Mouse (Mus musculus): ENCODE results near the gene Olfr514. TPM values are rescaled to one million over a fixed set of nuclear protein-coding genes. Genes with fewer than 3 reads are reported as not detected.
"Not testable (repeated sequence)": the region's sequence is repeated elsewhere in the genome, so short reads cannot be mapped to it uniquely, and the experiment has no call there.

The Olfr514 gene
- polyA plus RNA-seq (2015; fragmentation: Nextera tagmentation; extraction: Ambion mirVana): not detected in 2 replicates

DNA sequence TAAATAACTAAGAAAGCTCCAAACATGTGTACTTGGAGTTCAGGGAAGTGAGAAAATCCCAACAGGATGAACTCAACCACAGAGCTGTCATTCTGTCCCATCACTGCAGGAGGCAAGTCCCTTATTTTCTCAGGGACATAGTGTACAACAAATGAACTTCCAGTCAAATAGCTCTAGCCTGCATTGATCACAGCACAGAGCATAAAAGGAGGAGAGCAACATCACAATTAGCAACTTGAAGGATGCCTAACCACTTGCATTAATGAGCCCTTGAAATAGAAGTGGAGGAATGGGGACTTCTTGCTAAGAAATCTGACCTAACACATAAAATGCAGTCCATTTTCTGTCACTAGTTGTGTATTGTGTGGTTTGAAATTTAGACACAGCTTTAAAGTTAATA lies at the start of gene Olfr514:
Gene Olfr514 (minus strand): TSS at position 101 of the 400 bp plus-strand sequence.
- no peak within 1 kb of the TSS for H3K4me3 ChIP-seq
- H3K4me1 ChIP-seq: no peaks in the 10 kb centered on the region
- H3K36me3 ChIP-seq: no peaks in the 10 kb centered on the region
- H3K4me2 ChIP-seq: no peak within 1 kb of the TSS
- H3K9ac ChIP-seq: no peak within 1 kb of the TSS
- no peak within 1 kb of the TSS for H3K27ac ChIP-seq
- H3K27me3 ChIP-seq: no peaks in the 10 kb centered on the region
- no peaks in the 10 kb centered on the region for H3K9me3 ChIP-seq
- ATAC-seq (ENCODE audit: insufficient number of reproducible peaks, low FRiP score, low TSS enrichment, low read depth): no peak

DNA sequence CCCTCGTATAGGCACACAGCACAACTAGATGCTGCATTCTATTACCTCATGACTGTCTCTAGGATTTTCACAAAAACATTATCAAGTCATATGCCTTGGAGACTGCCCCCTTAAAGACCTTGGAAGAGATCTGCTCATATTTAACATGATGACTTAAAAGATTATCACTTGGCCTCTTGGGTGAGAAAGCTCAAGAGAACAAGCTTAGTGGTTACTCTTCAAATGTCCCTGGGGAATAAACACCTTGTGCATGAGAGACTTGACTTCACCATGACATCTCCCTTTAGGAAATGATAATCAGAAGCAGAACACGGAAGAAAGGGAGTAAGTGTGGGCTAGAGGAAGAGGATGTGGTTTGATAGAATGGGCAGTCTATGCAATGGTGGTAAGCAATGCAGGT lies 46.5 kb upstream of the Olfr514 start, which contains the start of gene Olfr517:
Gene Olfr517 (minus strand): TSS at position 101 of the 400 bp plus-strand sequence.
- no peaks in the 10 kb centered on the region for H3K36me3 ChIP-seq
- WGBS: 70% methylated on average over 2 of the region's 2 CpGs
- H3K4me2 ChIP-seq: no peak within 1 kb of the TSS
- no peak for ATAC-seq (ENCODE audit: insufficient number of reproducible peaks, low FRiP score, low TSS enrichment, low read depth)
- no peak within 1 kb of the TSS for H3K27ac ChIP-seq
- H3K27me3 ChIP-seq: no peaks in the 10 kb centered on the region
- no peak within 1 kb of the TSS for H3K4me3 ChIP-seq
- no peak within 1 kb of the TSS for H3K9ac ChIP-seq
- H3K4me1 ChIP-seq: no peaks in the 10 kb centered on the region
- H3K9me3 ChIP-seq: no peaks in the 10 kb centered on the region

DNA sequence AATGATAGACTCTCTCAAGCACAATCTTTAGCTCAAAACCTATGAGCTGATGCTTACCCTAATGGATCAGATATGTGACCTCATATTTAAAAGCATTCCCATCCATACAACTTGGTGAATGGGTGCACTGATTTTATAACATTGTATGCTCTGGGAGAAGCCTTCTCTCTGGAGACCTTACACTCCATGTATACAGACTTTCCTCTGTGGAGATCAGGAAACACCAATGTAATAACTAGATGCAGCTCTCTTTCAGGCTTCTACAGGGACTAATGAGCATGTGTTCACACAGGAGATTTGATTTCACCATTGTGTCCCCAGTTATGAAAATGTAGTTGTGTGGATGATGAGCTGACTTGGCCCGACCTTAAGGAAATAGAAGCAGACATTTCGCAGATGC lies 24.6 kb upstream of the Olfr514 start, which contains the start of gene Olfr516:
Gene Olfr516 (minus strand): TSS at position 101 of the 400 bp plus-strand sequence.
- Histone ChIP-seq H3K27me3 (no peaks in the 10 kb centered on the region), H3K27ac (no peak within 1 kb of the TSS), H3K9me3 (no peaks in the 10 kb centered on the region), H3K9ac (no peak within 1 kb of the TSS), H3K36me3 (no peaks in the 10 kb centered on the region), H3K4me2 (no peak within 1 kb of the TSS), H3K4me1 (no peaks in the 10 kb centered on the region), H3K4me3 (no peak within 1 kb of the TSS)
- 84% methylated on average over 2 of the region's 2 CpGs for WGBS
- ATAC-seq (ENCODE audit: insufficient number of reproducible peaks, low FRiP score, low TSS enrichment, low read depth): no peak

DNA sequence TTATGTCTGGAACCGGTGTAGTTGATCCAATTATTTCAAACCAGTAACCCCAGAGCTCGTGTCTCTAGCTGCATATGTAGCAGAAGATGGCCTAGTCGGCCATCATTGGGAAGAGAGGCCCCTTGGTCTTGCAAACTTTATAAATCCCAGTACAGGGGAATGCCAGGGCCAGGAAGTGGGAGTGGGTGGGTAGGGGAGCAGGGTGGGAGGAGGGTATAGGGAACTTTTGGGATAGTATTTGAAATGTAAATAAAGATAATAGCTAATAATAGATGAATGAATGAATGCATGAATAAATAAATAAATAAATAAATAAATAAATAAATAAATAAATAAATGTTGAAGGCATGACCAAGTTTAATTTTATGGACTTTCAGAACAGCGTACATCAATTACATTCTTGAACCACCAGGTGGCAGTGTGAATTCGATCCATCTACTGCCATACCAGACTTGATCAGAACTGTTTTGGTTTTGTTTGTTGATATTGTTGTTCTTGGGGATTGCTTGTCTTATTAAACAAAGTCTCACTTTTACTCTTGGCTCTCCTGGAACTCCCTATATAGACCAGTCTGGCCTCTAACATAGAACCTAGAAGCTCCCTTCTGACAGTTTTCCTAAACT lies 11.1 kb downstream of the Olfr514 start:
- not testable (repeated sequence) for H3K27ac ChIP-seq; ATAC-seq (ENCODE audit: insufficient number of reproducible peaks, low FRiP score, low TSS enrichment, low read depth); H3K4me1 ChIP-seq; H3K9ac ChIP-seq; H3K4me2 ChIP-seq; H3K4me3 ChIP-seq; H3K27me3 ChIP-seq; H3K9me3 ChIP-seq; H3K36me3 ChIP-seq
- WGBS: 46% methylated on average over 5 of the region's 5 CpGs

DNA sequence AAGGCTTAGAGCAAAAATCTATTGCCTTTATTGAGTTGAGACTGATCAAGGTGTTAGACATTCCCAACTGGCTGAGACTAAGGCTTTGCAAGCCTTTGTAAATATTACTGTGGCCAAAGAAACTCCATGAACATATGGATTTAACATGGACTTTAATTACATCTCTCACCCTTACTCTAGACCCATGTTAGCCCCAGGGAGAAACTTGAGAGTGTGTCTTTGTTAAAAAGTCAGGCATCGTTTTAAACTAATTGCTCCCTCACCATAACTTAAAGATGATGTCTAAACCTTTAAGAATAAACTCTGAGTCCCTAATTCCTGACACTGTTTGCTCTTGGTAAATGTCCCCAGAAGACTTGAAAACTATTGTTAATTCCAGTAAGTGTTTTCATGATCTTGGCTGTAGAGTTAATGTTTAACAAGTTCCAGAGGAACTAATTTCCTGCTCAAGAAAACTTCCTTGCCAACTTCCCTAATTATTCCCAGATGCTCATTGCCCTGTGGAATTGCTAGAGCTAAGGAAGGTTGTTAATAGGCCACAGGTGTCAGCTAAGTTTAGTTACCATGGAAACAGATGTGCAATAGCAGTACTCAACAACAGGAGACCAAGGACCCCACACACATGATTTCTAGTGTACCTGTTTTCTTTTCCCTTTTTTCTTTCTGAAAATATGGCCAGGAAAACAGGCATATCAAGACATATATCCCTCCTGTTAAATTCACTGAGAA lies 28.4 kb downstream of the Olfr514 start:
- Histone ChIP-seq H3K9me3 (no peaks in the 10 kb centered on the region), H3K27ac (no peak overlapping the region), H3K4me2 (no peak overlapping the region), H3K4me3 (no peak overlapping the region), H3K4me1 (peaks cover 2% of the 10 kb centered on the region; the same call in 1 of the 2 replicates), H3K27me3 (no peaks in the 10 kb centered on the region), H3K9ac (no peak overlapping the region), H3K36me3 (no peaks in the 10 kb centered on the region)
- peak; percentile 82 for ATAC-seq (ENCODE audit: insufficient number of reproducible peaks, low FRiP score, low TSS enrichment, low read depth)
- WGBS: 5% methylated on average over 1 of the region's 1 CpGs

Other genes with a start within 250 kb of the Olfr514 start
- gene Olfr506, start 215.2 kb downstream of the Olfr514 start, polyA plus RNA-seq (2015; fragmentation: Nextera tagmentation; extraction: Ambion mirVana): not detected in 2 replicates
- not detected in 2 replicates for gene Olfr507, start 204.2 kb downstream of the Olfr514 start, polyA plus RNA-seq (2015; fragmentation: Nextera tagmentation; extraction: Ambion mirVana)
- gene Olfr508, start 196.0 kb downstream of the Olfr514 start, polyA plus RNA-seq (2015; fragmentation: Nextera tagmentation; extraction: Ambion mirVana): not detected in 2 replicates
- gene Olfr509, start 174.1 kb downstream of the Olfr514 start, polyA plus RNA-seq (2015; fragmentation: Nextera tagmentation; extraction: Ambion mirVana): not detected in 2 replicates
- not detected in 2 replicates for gene Olfr510, start 159.6 kb downstream of the Olfr514 start, polyA plus RNA-seq (2015; fragmentation: Nextera tagmentation; extraction: Ambion mirVana)
- gene Olfr512, start 112.7 kb downstream of the Olfr514 start, polyA plus RNA-seq (2015; fragmentation: Nextera tagmentation; extraction: Ambion mirVana): not detected in 2 replicates
- gene Olfr513, start 75.0 kb downstream of the Olfr514 start, polyA plus RNA-seq (2015; fragmentation: Nextera tagmentation; extraction: Ambion mirVana): not detected in 2 replicates
- gene Olfr516, start 24.5 kb upstream of the Olfr514 start, polyA plus RNA-seq (2015; fragmentation: Nextera tagmentation; extraction: Ambion mirVana): not detected in 2 replicates
- gene Olfr517, start 46.4 kb upstream of the Olfr514 start, polyA plus RNA-seq (2015; fragmentation: Nextera tagmentation; extraction: Ambion mirVana): not detected in 2 replicates
- gene Olfr518, start 59.0 kb upstream of the Olfr514 start, polyA plus RNA-seq (2015; fragmentation: Nextera tagmentation; extraction: Ambion mirVana): not detected in 2 replicates
- not detected in 2 replicates for gene Olfr519, start 68.4 kb upstream of the Olfr514 start, polyA plus RNA-seq (2015; fragmentation: Nextera tagmentation; extraction: Ambion mirVana)
- 1.5 and 2.0 TPM in 2 replicates for gene Nlrp10, start 104.2 kb upstream of the Olfr514 start, polyA plus RNA-seq (2015; fragmentation: Nextera tagmentation; extraction: Ambion mirVana)
- gene Eif3f, start 108.4 kb upstream of the Olfr514 start, polyA plus RNA-seq (2015; fragmentation: Nextera tagmentation; extraction: Ambion mirVana): 67.8 and 85.2 TPM in 2 replicates
- gene Tub, start 124.3 kb upstream of the Olfr514 start, polyA plus RNA-seq (2015; fragmentation: Nextera tagmentation; extraction: Ambion mirVana): 2.3 and 2.5 TPM in 2 replicates

All from limb, embryonic 15.5 days (tissue).